Comparison of ENCODE assay signal across 18 mouse cellular contexts in the genomic region with DNA sequence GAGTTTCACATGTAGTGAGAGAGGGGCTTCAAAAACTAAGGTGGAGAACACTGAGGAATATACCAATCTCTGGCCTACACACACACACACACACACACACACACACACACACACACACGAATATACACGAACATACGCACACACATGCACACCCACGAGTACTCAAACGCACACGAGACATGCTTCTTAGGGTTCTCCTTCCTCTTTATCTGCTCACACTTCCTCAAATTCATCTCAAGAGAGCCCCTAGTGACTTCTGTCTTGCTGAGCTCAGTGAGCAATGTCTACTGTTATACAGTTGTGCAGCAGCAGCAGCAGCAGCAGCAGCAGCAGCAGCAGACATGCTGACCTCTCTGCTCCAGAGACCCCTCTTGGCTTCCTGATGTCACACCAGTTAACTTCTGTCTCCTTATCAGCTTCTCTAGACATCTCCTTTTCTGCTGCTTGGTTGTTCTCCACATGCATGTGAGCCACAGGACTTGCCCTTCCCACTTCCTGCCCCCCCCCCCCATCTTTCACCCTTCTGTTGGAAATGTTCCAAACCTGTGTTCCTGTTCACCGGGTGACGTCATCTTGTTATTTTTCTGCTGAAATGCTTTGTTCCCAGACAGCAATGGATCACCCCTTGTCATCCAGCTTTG.
DNase-seq lines count a peak whose midpoint lies in the region; ATAC-seq and TF ChIP-seq lines count a peak whose summit lies in the region.
"Had no signal": no experiment of that assay in that cellular context is flagged by ENCODE, and none has a peak within 500 bp of the region (broad histone marks: within the 10 kb centered on the region; RNA-seq: fewer than 3 reads in every experiment).

No protein-coding gene starts in this region.

- no peak for TF ChIP-seq CTCF in MEL (IDR thresholded peaks at IDR 0.05 in 2 of 3, conservative IDR thresholded peaks at IDR 0.05 in 1 of 3; ENCODE audit: control insufficient read depth in 1 of 3, insufficient read depth in 1 of 3, low read depth in 2 of 3, low read length in 3 of 3, poor library complexity in 1 of 3, severe bottlenecking in 1 of 3)
- TF ChIP-seq CTCF in liver, embryonic 14.5 days (IDR thresholded peaks at IDR 0.05; ENCODE audit: low read depth) = no peak

- no peaks in the 10 kb centered on the region for H3K36me3 ChIP-seq in kidney, embryonic 16.5 days (ENCODE audit: insufficient read depth, low read length)
- no peaks in the 10 kb centered on the region for H3K36me3 ChIP-seq in kidney, embryonic 14.5 days (ENCODE audit: control insufficient read depth, insufficient read depth, low read length)
- no peaks in the 10 kb centered on the region for H3K36me3 ChIP-seq in MEL (ENCODE audit: control insufficient read depth in 1 of 2, insufficient read depth in 2 of 2, low read length in 2 of 2)
- no peaks in the 10 kb centered on the region for H3K36me3 ChIP-seq in liver, embryonic 14.5 days (replicated peaks; ENCODE audit: control insufficient read depth, insufficient read depth, low read depth)
- H3K36me3 ChIP-seq: G1E; heart, embryonic 13.5 days had no signal

- ATAC-seq in kidney, embryonic 16.5 days (ENCODE audit: low FRiP score, low TSS enrichment) = peak; percentile 57; the same call in 1 of the 2 replicates
- ATAC-seq in kidney, embryonic 14.5 days (ENCODE audit: low FRiP score, low TSS enrichment) = no peak
- ATAC-seq in liver, embryonic 14.5 days (ENCODE audit: insufficient read depth) = peak; percentile 39; the same call in 1 of the 2 replicates
- ATAC-seq: inflammation-experienced regulatory T-cells, adult 6 months had no signal

- no peak overlapping the region for H3K4me2 ChIP-seq in kidney, embryonic 16.5 days (replicated peaks; ENCODE audit: low read depth, low read length)
- no peak overlapping the region for H3K4me2 ChIP-seq in kidney, embryonic 14.5 days (replicated peaks; ENCODE audit: low read depth, low read length)
- no peak overlapping the region for H3K4me2 ChIP-seq in liver, embryonic 14.5 days (ENCODE audit: low read depth)
- H3K4me2 ChIP-seq: heart, embryonic 13.5 days had no signal

- TF ChIP-seq POLR2A in MEL (IDR thresholded peaks at IDR 0.05; ENCODE audit: control insufficient read depth in 1 of 2, insufficient read depth in 1 of 2, low read depth in 1 of 2, low read length in 2 of 2, poor library complexity in 1 of 2) = no peak

- no peak for TF ChIP-seq EP300 in MEL (IDR thresholded peaks at IDR 0.05; ENCODE audit: low read depth in 1 of 2, low read length in 2 of 2)
- TF ChIP-seq EP300 in liver, embryonic 14.5 days (IDR thresholded peaks at IDR 0.05; ENCODE audit: low read depth) = no peak

- no peak for TF ChIP-seq RAD21 in MEL (IDR thresholded peaks at IDR 0.05; ENCODE audit: low read depth, low read length)

- no peaks in the 10 kb centered on the region for H3K27me3 ChIP-seq in kidney, embryonic 16.5 days (ENCODE audit: insufficient read depth, low read length)
- H3K27me3 ChIP-seq in kidney, embryonic 14.5 days (ENCODE audit: control insufficient read depth, insufficient read depth, low read length) = no peaks in the 10 kb centered on the region
- H3K27me3 ChIP-seq in MEL (ENCODE audit: control insufficient read depth in 1 of 2, insufficient read depth in 2 of 2, low read length in 2 of 2) = no peaks in the 10 kb centered on the region
- H3K27me3 ChIP-seq in liver, embryonic 14.5 days (ENCODE audit: control insufficient read depth, insufficient read depth, low read length) = no peaks in the 10 kb centered on the region
- H3K27me3 ChIP-seq: heart, embryonic 13.5 days had no signal

- no peak overlapping the region for H3K27ac ChIP-seq in kidney, embryonic 16.5 days (ENCODE audit: low read length)
- no peak overlapping the region for H3K27ac ChIP-seq in kidney, embryonic 14.5 days (ENCODE audit: low read depth, low read length)
- H3K27ac ChIP-seq in MEL (ENCODE audit: control insufficient read depth, low read depth, low read length) = no peak overlapping the region
- no peak overlapping the region for H3K27ac ChIP-seq in liver, embryonic 14.5 days
- H3K27ac ChIP-seq: heart, embryonic 13.5 days; left cerebral cortex, adult 2 months; stomach, postnatal 0 days had no signal

- no peaks in the 10 kb centered on the region for H3K9me3 ChIP-seq in kidney, embryonic 16.5 days (ENCODE audit: low read length)
- no peaks in the 10 kb centered on the region for H3K9me3 ChIP-seq in kidney, embryonic 14.5 days (ENCODE audit: control insufficient read depth, low read length)
- no peaks in the 10 kb centered on the region for H3K9me3 ChIP-seq in MEL (replicated peaks; ENCODE audit: insufficient read depth, low read length)
- H3K9me3 ChIP-seq in liver, embryonic 14.5 days (ENCODE audit: control insufficient read depth, low read length) = no peaks in the 10 kb centered on the region
- H3K9me3 ChIP-seq: heart, embryonic 13.5 days had no signal

- H3K9ac ChIP-seq in kidney, embryonic 16.5 days (replicated peaks; ENCODE audit: low read length) = no peak overlapping the region
- H3K9ac ChIP-seq in kidney, embryonic 14.5 days (ENCODE audit: low read depth, low read length) = no peak overlapping the region
- H3K9ac ChIP-seq in MEL (ENCODE audit: control insufficient read depth, low read depth, low read length, poor library complexity, severe bottlenecking) = no peak overlapping the region
- H3K9ac ChIP-seq in liver, embryonic 14.5 days (replicated peaks) = no peak overlapping the region
- H3K9ac ChIP-seq: heart, embryonic 13.5 days had no signal

- no peak overlapping the region for H3K4me3 ChIP-seq in kidney, embryonic 16.5 days (ENCODE audit: low read length)
- no peak overlapping the region for H3K4me3 ChIP-seq in kidney, embryonic 14.5 days (ENCODE audit: low read length)
- no peak overlapping the region for H3K4me3 ChIP-seq in MEL (ENCODE audit: control insufficient read depth in 1 of 2, insufficient read depth in 1 of 2, low read depth in 2 of 2, low read length in 2 of 2)
- H3K4me3 ChIP-seq in liver, embryonic 14.5 days (ENCODE audit: insufficient read depth in 1 of 2, low read depth in 2 of 2, low read length in 2 of 2) = no peak overlapping the region
- H3K4me3 ChIP-seq: erythroblast, embryonic 14.5 days; heart, embryonic 13.5 days; left cerebral cortex, adult 2 months had no signal

- DNase-seq in A20 (ENCODE audit: low read depth, low spot score) (peak; percentile 48), MEL (ENCODE audit: low read depth, low spot score) (peak; percentile 55)
- DNase-seq in liver, embryonic 14.5 days (ENCODE audit: low read depth in 3 of 3, low spot score in 3 of 3) = no peak
- DNase-seq in right cerebral cortex, postnatal 14 days = no peak
- no peak for DNase-seq in embryo, embryonic 10.5 days (ENCODE audit: low spot score)
- DNase-seq in cerebellum, postnatal 4 days (ENCODE audit: low spot score in 2 of 2) = no peak
- DNase-seq: adrenal gland, adult 2 months; lung, adult 2 months; midbrain, embryonic 14.5 days; right cerebral cortex, postnatal 4 days had no signal

- H3K79me2 ChIP-seq in MEL (ENCODE audit: control insufficient read depth, insufficient read depth, low read length, poor library complexity) = no peaks in the 10 kb centered on the region

- no peaks in the 10 kb centered on the region for H3K4me1 ChIP-seq in kidney, embryonic 16.5 days (ENCODE audit: insufficient read depth, low read length)
- H3K4me1 ChIP-seq in kidney, embryonic 14.5 days (ENCODE audit: control insufficient read depth, insufficient read depth, low read length) = no peaks in the 10 kb centered on the region
- H3K4me1 ChIP-seq in MEL (ENCODE audit: control insufficient read depth in 1 of 2, insufficient read depth in 2 of 2, low read length in 2 of 2) = peaks cover 0 to 7% of the 10 kb centered on the region in 2 experiments; a peak in 1 of 4 replicates
- H3K4me1 ChIP-seq in liver, embryonic 14.5 days (replicated peaks; ENCODE audit: control insufficient read depth in 2 of 2, insufficient read depth in 2 of 2, low read length in 1 of 2) = no peaks in the 10 kb centered on the region

- WGBS in kidney, embryonic 16.5 days = 66% methylated on average over 8 of the region's 8 CpGs
- WGBS in kidney, embryonic 14.5 days = 76% methylated on average over 8 of the region's 8 CpGs
- whole genome bisulfite sequencing in liver, embryonic 14.5 days (ENCODE audit: insufficient replicate concordance) = 10% methylated on average over 8 of the region's 8 CpGs

TF ChIP-seq in MEL, 35 proteins besides CTCF, POLR2A, EP300 and RAD21:
- 0 out of 2 replicates have a peak, but pooled peaks have one; percentile 37 for TF ChIP-seq MAX (IDR thresholded peaks at IDR 0.05; ENCODE audit: low read length)
- TF ChIP-seq MYC (IDR thresholded peaks at IDR 0.05; ENCODE audit: low read depth, low read length) = no peak
- 0 out of 2 replicates have a peak, but pooled peaks have one; percentile 21 for TF ChIP-seq MXI1 (IDR thresholded peaks at IDR 0.05; ENCODE audit: low read depth, low read length)

Comparison
In these comparisons a context has a peak if more than half of its experiments do, and no peak if none do; other contexts are left out.
1. DNase-seq: peak in A20 (single experiment) and MEL (single experiment); none in liver, embryonic 14.5 days (0 of 3), right cerebral cortex, postnatal 14 days (single experiment), embryo, embryonic 10.5 days (single experiment) and cerebellum, postnatal 4 days (0 of 2).